Mouse (Mus musculus): ENCODE measurements around the gene Sowahb. TPM values are rescaled to one million over a fixed set of nuclear protein-coding genes. Genes with fewer than 3 reads are reported as not detected.

The Sowahb gene
- 1.1 and 1.4 TPM in 2 replicates for polyA plus RNA-seq (2015; fragmentation: Nextera tagmentation; extraction: Ambion mirVana)

DNA sequence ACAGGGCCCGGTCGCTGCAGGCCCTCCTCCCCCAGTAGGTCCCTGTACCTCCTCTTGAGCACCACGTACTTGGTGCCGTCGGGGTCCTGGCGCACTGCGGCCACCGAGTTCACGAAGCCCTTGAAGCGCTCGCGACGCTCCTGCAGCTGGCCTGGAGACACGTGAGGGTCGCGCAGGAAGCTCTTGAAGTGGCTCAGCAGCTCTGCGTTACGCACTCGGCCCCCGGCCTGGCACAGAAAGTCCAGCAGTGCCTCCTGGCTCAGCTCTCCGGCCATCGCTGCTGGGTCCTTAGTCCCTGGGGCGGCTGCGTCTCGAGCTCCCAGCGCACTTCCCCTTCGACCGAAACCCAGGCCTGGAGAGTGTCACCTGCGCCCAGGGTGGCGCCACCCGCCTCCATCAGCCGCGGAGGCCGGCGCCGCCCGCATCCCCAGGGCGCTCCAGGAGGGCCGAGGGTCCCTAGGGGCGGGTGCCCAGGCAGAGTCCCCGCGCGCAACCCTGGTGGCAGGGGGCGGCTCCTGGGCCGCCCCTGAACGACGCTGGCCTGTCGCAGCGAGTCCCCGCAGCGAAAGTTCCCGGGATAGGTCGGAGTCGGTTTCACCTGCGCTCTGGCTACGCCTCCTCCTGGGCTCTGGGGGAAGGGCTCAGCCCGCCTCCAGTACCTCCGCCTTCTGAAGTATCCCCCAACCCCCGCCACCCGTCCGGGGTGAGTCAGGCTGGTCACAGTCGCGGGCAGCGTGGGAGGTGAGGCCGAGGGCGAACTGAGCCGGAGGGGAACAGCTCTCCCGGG is at the start of gene Sowahb:
Gene Sowahb, minus strand, starts transcription at position 439 of the 787 bp plus-strand sequence.
- H3K4me3 ChIP-seq (replicated peaks), result peak within 1 kb of the TSS; percentile 50
- H3K27ac ChIP-seq (replicated peaks), result peak within 1 kb of the TSS; percentile 48; the same call in 1 of the 2 replicates
- no peak within 1 kb of the TSS; the same call in 1 of the 2 replicates for H3K9ac ChIP-seq
- peak; percentile 85 for ATAC-seq (ENCODE audit: insufficient read depth)
- H3K9me3 ChIP-seq (replicated peaks), result no peaks in the 10 kb centered on the region
- peaks cover 68% of the 10 kb centered on the region for H3K27me3 ChIP-seq
- H3K4me2 ChIP-seq, result peak within 1 kb of the TSS; percentile 60
- H3K36me3 ChIP-seq (replicated peaks), result no peaks in the 10 kb centered on the region
- WGBS (ENCODE audit: insufficient replicate concordance), result 1% methylated on average over 68 of the region's 68 CpGs
- peaks cover 2% of the 10 kb centered on the region; the same call in 1 of the 2 replicates for H3K4me1 ChIP-seq (replicated peaks)

DNA sequence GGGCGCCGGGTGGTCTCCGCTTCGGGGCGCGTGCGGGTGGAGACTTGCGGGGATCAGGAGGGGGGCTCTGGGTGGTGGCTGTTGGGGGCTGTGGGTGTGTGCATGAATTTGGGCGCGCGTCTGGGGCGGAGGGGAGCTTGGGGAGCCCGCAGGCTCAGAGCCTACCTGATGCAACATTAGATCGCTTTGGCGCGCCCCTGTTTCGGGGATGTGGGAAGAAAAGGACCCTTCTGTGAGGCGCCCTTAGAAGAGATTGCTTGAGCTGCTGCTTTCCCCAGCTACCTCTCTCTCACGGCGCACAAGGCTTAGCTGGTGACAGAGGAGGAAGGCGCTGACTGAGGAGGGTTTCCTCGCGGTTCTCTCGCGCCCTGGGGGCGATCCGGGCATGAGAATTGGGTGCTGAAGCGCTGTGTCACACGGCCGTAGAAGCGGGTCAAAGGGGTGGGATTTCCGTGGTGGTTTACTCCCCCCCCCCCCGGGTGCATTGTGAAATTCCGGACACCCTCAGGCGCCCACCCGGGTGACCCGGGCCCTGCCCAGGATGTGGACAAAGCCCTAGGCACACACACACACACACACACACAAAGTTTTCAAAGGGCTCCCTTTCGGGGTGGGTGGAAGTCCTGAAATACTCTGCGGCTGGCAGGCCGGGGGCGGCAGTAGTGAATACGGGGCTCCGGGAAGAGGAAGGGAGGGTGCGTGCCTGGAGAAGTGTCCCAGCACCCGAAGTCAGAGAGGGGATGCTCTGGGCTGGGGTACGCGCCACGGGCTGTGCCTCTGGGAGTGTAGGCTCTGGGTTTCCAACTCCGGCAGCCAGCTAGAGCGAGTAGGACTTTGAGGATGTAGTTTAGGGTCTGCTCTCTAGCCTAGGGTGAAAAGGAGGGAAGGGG is 49.1 kb upstream of the Sowahb start:
- Histone ChIP-seq H3K9ac (peak overlapping the region; percentile 70), H3K9me3 (replicated peaks) (no peaks in the 10 kb centered on the region), H3K4me1 (replicated peaks) (peaks cover 40% of the 10 kb centered on the region), H3K27me3 (peaks cover 17% of the 10 kb centered on the region; the same call in 1 of the 2 replicates), H3K27ac (replicated peaks) (peak overlapping the region; percentile 64), H3K4me3 (replicated peaks) (peak overlapping the region; percentile 72), H3K36me3 (replicated peaks) (no peaks in the 10 kb centered on the region), H3K4me2 (peak overlapping the region; percentile 89)
- WGBS (ENCODE audit: insufficient replicate concordance), result under 1% methylated on average over 50 of the region's 50 CpGs
- ATAC-seq (ENCODE audit: insufficient read depth), result peak; percentile 35

DNA sequence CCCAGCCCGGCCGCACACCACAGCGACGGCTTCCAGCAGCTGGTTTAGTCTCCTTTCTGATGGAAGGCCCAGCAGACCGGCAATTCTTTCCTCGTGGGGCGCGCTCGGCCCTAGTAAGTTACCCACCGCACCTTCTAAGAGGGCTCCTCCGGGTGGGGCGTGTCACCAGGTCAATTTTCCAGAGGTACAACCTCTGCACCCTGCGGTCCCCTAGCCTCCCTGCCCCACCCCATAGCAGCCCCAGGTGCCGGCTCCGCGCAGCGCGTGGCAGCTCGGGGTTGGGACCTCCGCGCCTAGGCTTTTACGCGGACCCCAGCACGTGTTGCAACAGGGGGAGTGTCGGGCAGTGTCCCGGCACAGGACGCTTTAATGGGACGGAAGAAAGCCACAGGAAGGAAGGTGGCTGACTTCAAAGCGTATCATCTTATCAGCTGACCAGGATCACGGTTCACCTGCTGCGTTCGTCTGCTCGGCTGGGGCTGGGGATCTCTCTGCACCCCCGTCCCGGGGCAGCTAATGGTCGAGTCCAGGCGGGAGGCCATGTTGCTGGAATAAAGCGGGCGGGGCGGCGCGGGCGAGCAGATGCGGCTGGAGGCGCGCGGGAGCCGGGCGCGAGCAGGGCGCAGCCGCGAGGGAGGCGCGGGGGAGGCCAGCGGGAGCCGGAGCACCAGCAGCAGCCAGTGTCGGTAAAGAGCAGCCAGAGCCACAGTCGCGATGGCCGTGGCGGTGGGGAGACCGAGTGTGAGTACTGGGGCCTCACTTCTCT is 48.2 kb upstream of the Sowahb start, which contains the start of gene Sept11:
Gene Sept11, plus strand, starts transcription at position 581 of the 766 bp plus-strand sequence.
- Histone ChIP-seq H3K4me1 (replicated peaks) (peaks cover 40% of the 10 kb centered on the region), H3K27me3 (peaks cover 17% of the 10 kb centered on the region; the same call in 1 of the 2 replicates), H3K9me3 (replicated peaks) (no peaks in the 10 kb centered on the region), H3K4me3 (replicated peaks) (peak within 1 kb of the TSS; percentile 72), H3K27ac (replicated peaks) (peak within 1 kb of the TSS; percentile 64), H3K4me2 (peak within 1 kb of the TSS; percentile 89), H3K36me3 (replicated peaks) (no peaks in the 10 kb centered on the region), H3K9ac (peak within 1 kb of the TSS; percentile 70)
- peak; percentile 90 for ATAC-seq (ENCODE audit: insufficient read depth)
- 0% methylated on average over 63 of the region's 63 CpGs for WGBS (ENCODE audit: insufficient replicate concordance)

DNA sequence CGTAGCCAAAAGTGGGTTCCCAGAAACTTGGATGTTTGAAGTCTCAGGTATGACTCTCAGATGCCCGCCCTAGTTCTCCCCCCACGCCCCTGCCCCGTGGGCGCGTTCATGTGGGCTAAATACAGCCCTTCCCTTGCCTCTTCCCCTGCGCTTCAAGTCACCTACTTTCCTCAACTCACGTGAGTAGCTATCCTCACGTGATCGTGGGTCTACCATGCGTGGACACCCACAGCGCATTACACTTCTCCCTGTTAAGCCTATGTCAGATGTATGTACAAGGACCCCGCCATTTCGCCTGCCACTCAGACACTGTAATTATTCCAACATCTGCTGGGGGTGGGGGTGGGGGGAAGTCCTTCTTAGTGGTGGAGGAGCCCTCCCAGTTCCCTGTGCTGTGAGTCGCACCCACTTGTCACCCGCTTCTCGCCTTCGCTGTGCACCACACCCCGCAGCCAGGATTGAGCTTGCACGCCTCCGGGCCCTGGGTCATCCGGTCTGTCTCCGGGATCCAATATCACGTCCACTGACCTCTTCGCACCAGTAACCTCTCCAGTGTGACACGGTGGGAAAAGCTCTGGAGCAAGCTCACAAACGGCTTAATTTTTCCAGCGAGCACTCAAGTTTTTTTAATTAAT is 47.4 kb upstream of the Sowahb start:
- peaks cover 17% of the 10 kb centered on the region; the same call in 1 of the 2 replicates for H3K27me3 ChIP-seq
- peak overlapping the region; percentile 70 for H3K9ac ChIP-seq
- H3K27ac ChIP-seq (replicated peaks), result no peak overlapping the region
- WGBS (ENCODE audit: insufficient replicate concordance), result 5% methylated on average over 28 of the region's 28 CpGs
- peak; percentile 19; the same call in 1 of the 2 replicates for ATAC-seq (ENCODE audit: insufficient read depth)
- no peaks in the 10 kb centered on the region for H3K9me3 ChIP-seq (replicated peaks)
- H3K4me1 ChIP-seq (replicated peaks), result peaks cover 35% of the 10 kb centered on the region
- peak overlapping the region; percentile 72 for H3K4me3 ChIP-seq (replicated peaks)
- peak overlapping the region; percentile 89 for H3K4me2 ChIP-seq
- H3K36me3 ChIP-seq (replicated peaks), result no peaks in the 10 kb centered on the region

DNA sequence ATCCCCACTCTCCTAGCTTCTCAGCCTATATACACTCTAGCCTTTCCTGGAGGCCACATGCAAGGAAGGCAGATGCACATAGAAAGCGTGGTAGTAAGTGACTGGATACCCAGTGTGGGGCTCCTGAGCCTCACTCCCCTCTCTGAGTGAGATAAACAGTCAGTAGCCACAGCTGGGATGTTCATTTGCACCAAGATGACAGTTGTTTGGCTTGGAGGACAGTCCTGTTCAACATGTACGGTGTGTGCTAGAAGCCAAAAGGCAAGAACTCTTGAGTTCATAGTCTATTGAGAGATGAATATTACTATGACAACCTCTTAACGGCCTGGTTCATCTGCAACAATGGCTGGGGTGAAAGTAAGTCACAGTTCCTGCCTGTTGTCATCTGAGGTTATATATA is 46.4 kb upstream of the Sowahb start:
- H3K4me3 ChIP-seq (replicated peaks), result no peak overlapping the region
- no peak overlapping the region for H3K27ac ChIP-seq (replicated peaks)
- no peak overlapping the region for H3K9ac ChIP-seq
- ATAC-seq (ENCODE audit: insufficient read depth), result no peak
- peaks cover 17% of the 10 kb centered on the region; the same call in 1 of the 2 replicates for H3K27me3 ChIP-seq
- H3K4me1 ChIP-seq (replicated peaks), result peaks cover 34% of the 10 kb centered on the region
- no peak overlapping the region for H3K4me2 ChIP-seq
- H3K9me3 ChIP-seq (replicated peaks), result no peaks in the 10 kb centered on the region
- 55% methylated on average over 3 of the region's 3 CpGs for WGBS (ENCODE audit: insufficient replicate concordance)
- no peaks in the 10 kb centered on the region for H3K36me3 ChIP-seq (replicated peaks)

- H3K4me2 ChIP-seq, result no peak overlapping the region
- H3K9me3 ChIP-seq (replicated peaks), result no peaks in the 10 kb centered on the region
- no peaks in the 10 kb centered on the region for H3K4me1 ChIP-seq (replicated peaks)
- H3K27ac ChIP-seq (replicated peaks), result no peak overlapping the region
- no peak overlapping the region for H3K4me3 ChIP-seq (replicated peaks)
- H3K36me3 ChIP-seq (replicated peaks), result no peaks in the 10 kb centered on the region
- WGBS (ENCODE audit: insufficient replicate concordance), result 55% methylated on average over 4 of the region's 4 CpGs
- ATAC-seq (ENCODE audit: insufficient read depth), result no peak
- H3K9ac ChIP-seq, result no peak overlapping the region
- H3K27me3 ChIP-seq, result no peaks in the 10 kb centered on the region
These were observed 41.1 kb upstream of the Sowahb start for GRCm38 (mm10) chr5:93085900-93086299.

DNA sequence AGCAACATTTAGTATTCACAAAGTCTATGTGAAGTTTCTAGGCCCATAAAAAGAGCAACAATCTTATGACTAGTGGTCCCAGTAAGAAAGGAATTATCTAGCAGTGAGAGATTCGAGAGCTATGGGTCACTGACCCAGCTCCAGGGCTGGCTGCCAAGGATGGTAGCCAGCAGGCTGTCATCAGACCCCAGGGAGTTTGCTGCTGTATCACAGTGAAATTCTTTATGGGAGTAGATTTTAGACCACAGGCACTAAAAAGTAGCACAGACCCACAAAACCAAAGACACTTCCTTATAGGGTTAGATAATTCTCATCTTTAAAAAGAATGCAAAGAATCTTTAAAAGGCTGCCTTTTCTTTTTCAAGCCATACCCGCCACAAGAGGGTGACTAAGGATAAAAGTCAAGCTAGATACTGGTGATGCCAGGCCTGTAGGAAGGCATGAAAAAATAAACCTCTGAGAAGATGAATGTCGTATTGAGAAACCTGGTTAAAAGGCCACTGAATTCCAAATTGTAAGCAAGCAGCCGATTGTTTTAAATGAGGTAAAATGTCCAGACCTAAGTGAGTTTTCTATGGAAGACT is 40.3 kb upstream of the Sowahb start:
- H3K9ac ChIP-seq, result no peak overlapping the region
- ATAC-seq (ENCODE audit: insufficient read depth), result no peak
- H3K4me3 ChIP-seq (replicated peaks), result no peak overlapping the region
- no peaks in the 10 kb centered on the region for H3K27me3 ChIP-seq
- H3K36me3 ChIP-seq (replicated peaks), result no peaks in the 10 kb centered on the region
- H3K9me3 ChIP-seq (replicated peaks), result no peaks in the 10 kb centered on the region
- H3K4me2 ChIP-seq, result no peak overlapping the region
- 51% methylated on average over 4 of the region's 4 CpGs for WGBS (ENCODE audit: insufficient replicate concordance)
- no peaks in the 10 kb centered on the region for H3K4me1 ChIP-seq (replicated peaks)
- H3K27ac ChIP-seq (replicated peaks), result no peak overlapping the region

- Histone ChIP-seq H3K9me3 (replicated peaks) (no peaks in the 10 kb centered on the region), H3K36me3 (replicated peaks) (no peaks in the 10 kb centered on the region), H3K4me2 (no peak overlapping the region), H3K27ac (replicated peaks) (no peak overlapping the region), H3K27me3 (no peaks in the 10 kb centered on the region), H3K9ac (no peak overlapping the region), H3K4me1 (replicated peaks) (no peaks in the 10 kb centered on the region), H3K4me3 (replicated peaks) (no peak overlapping the region)
- WGBS (ENCODE audit: insufficient replicate concordance), result 74% methylated on average over 3 of the region's 3 CpGs
- no peak for ATAC-seq (ENCODE audit: insufficient read depth)
These were observed 34.8 kb upstream of the Sowahb start for GRCm38 (mm10) chr5:93079596-93079995.

DNA sequence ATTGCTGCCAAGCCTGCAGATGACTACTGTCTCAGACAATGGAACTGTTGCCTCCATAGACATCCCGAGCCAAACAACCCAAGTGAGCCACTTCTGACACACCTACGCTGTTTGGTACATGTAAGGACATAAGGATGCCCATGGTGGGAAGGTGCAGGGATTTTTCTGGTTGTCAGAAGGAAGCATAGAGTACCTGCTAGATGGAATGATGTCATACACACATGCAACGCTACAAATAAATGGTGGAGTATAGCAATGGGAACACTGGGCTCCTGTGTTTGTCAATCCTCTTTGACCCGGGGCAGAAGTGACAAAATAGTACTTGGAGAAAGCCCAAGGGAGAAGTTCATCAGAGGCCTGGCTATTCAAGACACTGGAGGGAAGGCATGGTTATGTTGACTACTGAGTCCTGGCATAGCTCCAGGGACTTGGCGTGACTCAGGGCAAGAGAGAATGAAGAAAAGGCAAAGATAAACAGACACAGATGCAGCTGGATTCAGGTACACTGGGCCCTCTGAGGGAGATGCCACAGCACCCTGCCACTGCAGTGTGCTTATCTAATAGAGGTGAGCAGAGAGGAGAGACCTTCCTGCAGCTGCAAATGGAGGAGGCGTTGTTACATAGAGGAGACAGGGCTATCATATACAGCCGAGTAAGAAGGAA is 33.0 kb upstream of the Sowahb start:
- Histone ChIP-seq H3K36me3 (replicated peaks) (no peaks in the 10 kb centered on the region), H3K4me2 (no peak overlapping the region), H3K9me3 (replicated peaks) (no peaks in the 10 kb centered on the region), H3K27ac (replicated peaks) (no peak overlapping the region), H3K4me1 (replicated peaks) (no peaks in the 10 kb centered on the region), H3K4me3 (replicated peaks) (no peak overlapping the region), H3K9ac (no peak overlapping the region), H3K27me3 (no peaks in the 10 kb centered on the region)
- ATAC-seq (ENCODE audit: insufficient read depth), result no peak
- 61% methylated on average over 7 of the region's 7 CpGs for WGBS (ENCODE audit: insufficient replicate concordance)
